Mouse (Mus musculus) yolk sac, embryonic 10.5 days (tissue): Measurements from ENCODE around the gene Ctdnep1.
"Not testable (repeated sequence)": the region's sequence is repeated elsewhere in the genome, so short reads cannot be mapped to it uniquely, and the experiment has no call there.

ENCODE experiments used
- DNase-seq: peaks from one replicate; pipeline ENCODE4 v3.0.0-alpha.2; 2017; ENCODE audit warnings: low spot score

The Ctdnep1 gene

GRCm38 (mm10) chr11:70010961-70011360, 30.0 kb downstream of the Ctdnep1 start:
- DNase-seq = no peak

GRCm38 (mm10) chr11:70012931-70013330, 32.0 kb downstream of the Ctdnep1 start:
- DNase-seq = no peak

- no peak for DNase-seq
Measured at GRCm38 (mm10) chr11:70013408-70013807, 32.5 kb downstream of the Ctdnep1 start.

- no peak for DNase-seq
Measured at GRCm38 (mm10) chr11:70014051-70014450, 33.1 kb downstream of the Ctdnep1 start.

GRCm38 (mm10) chr11:70014880-70015558, 34.1 kb downstream of the Ctdnep1 start, which contains the start of gene Acadvl:
Gene Acadvl, minus strand, starts transcription at chr11:70015411.
- peak; percentile 91 for DNase-seq

- DNase-seq = no peak
Measured at GRCm38 (mm10) chr11:70015677-70016076, 34.7 kb downstream of the Ctdnep1 start.

- DNase-seq = not testable (repeated sequence)
Measured at GRCm38 (mm10) chr11:70016177-70016576, 35.2 kb downstream of the Ctdnep1 start.

- DNase-seq = no peak
Measured at GRCm38 (mm10) chr11:70016669-70017068, 35.7 kb downstream of the Ctdnep1 start, which contains the start of gene Dlg4. Gene Dlg4, plus strand, starts transcription at chr11:70016942.

- DNase-seq = no peak
Measured at GRCm38 (mm10) chr11:70017199-70017767, 36.3 kb downstream of the Ctdnep1 start.

- DNase-seq = peak; percentile 55
Measured at GRCm38 (mm10) chr11:70018131-70018990, 37.4 kb downstream of the Ctdnep1 start.

GRCm38 (mm10) chr11:70019495-70020021, 38.6 kb downstream of the Ctdnep1 start:
- DNase-seq = no peak

- no peak for DNase-seq
Measured at GRCm38 (mm10) chr11:70020022-70020631, 39.2 kb downstream of the Ctdnep1 start.

GRCm38 (mm10) chr11:70020731-70021263, 39.8 kb downstream of the Ctdnep1 start:
- DNase-seq = peak; percentile 79

GRCm38 (mm10) chr11:70021264-70022132, 40.5 kb downstream of the Ctdnep1 start:
- DNase-seq = peak; percentile 98

- no peak for DNase-seq
Measured at GRCm38 (mm10) chr11:70023481-70024150, 42.7 kb downstream of the Ctdnep1 start.

GRCm38 (mm10) chr11:70024151-70024514, 43.2 kb downstream of the Ctdnep1 start:
- DNase-seq = no peak

GRCm38 (mm10) chr11:70026689-70027088, 45.7 kb downstream of the Ctdnep1 start:
- DNase-seq = peak; percentile 60

GRCm38 (mm10) chr11:70027397-70027796, 46.4 kb downstream of the Ctdnep1 start:
- DNase-seq = no peak

- DNase-seq = no peak
Measured at GRCm38 (mm10) chr11:70028401-70029129, 47.6 kb downstream of the Ctdnep1 start.
